In the genomic region with DNA sequence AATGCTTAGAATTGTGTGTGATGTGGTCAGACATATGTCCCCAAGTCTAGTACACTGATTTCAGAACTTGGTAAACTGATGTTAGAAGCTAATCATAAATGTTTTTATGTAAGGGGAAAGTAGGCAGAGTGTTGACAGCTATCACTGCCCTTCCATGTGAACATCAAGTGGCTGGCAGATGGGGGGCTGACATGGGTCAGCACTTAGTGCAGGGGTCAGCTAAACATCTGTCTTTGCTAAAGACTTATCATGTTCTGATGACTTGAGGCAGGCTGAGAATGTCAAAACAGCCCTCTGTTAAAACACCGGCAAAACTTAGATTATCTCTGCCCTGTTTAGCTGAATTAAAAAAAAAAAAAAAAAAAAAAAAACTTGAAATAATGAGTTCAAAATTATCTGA, we compare ENCODE assay signal across 23 mouse cellular contexts.
DNase-seq lines count a peak whose midpoint lies in the region; ATAC-seq and TF ChIP-seq lines count a peak whose summit lies in the region.
"Had no signal": no experiment of that assay in that cellular context is flagged by ENCODE, and none has a peak within 500 bp of the region (broad histone marks: within the 10 kb centered on the region; RNA-seq: fewer than 3 reads in every experiment).

No protein-coding gene starts in this region.

- H3K27me3 ChIP-seq in hindbrain, embryonic 10.5 days (ENCODE audit: insufficient read depth, poor library complexity, severe bottlenecking) = no peaks in the 10 kb centered on the region
- H3K27me3 ChIP-seq in hindbrain, postnatal 0 days (ENCODE audit: insufficient read depth, low read length) = no peaks in the 10 kb centered on the region
- no peaks in the 10 kb centered on the region for H3K27me3 ChIP-seq in lung, embryonic 15.5 days
- no peaks in the 10 kb centered on the region for H3K27me3 ChIP-seq in lung, postnatal 0 days (replicated peaks; ENCODE audit: insufficient read depth, low read length)
- no peaks in the 10 kb centered on the region for H3K27me3 ChIP-seq in embryonic facial prominence, embryonic 11.5 days (ENCODE audit: control insufficient read depth, insufficient read depth, low read length)
- H3K27me3 ChIP-seq: forebrain, embryonic 15.5 days; heart, embryonic 15.5 days had no signal

- no peak overlapping the region for H3K27ac ChIP-seq in hindbrain, embryonic 10.5 days
- H3K27ac ChIP-seq in hindbrain, postnatal 0 days = no peak overlapping the region
- H3K27ac ChIP-seq in lung, embryonic 15.5 days = no peak overlapping the region
- H3K27ac ChIP-seq in lung, postnatal 0 days (ENCODE audit: low read length) = no peak overlapping the region
- H3K27ac ChIP-seq in embryonic facial prominence, embryonic 11.5 days (replicated peaks; ENCODE audit: low read depth, low read length) = no peak overlapping the region
- H3K27ac ChIP-seq: forebrain, embryonic 15.5 days; heart, adult 2 months; heart, embryonic 15.5 days had no signal

- H3K9me3 ChIP-seq in hindbrain, embryonic 10.5 days = no peaks in the 10 kb centered on the region
- no peaks in the 10 kb centered on the region for H3K9me3 ChIP-seq in hindbrain, postnatal 0 days (ENCODE audit: low read length)
- no peaks in the 10 kb centered on the region for H3K9me3 ChIP-seq in lung, embryonic 15.5 days
- H3K9me3 ChIP-seq in lung, postnatal 0 days (ENCODE audit: low read length) = no peaks in the 10 kb centered on the region
- no peaks in the 10 kb centered on the region for H3K9me3 ChIP-seq in embryonic facial prominence, embryonic 11.5 days (replicated peaks; ENCODE audit: control insufficient read depth, low read length)
- H3K9me3 ChIP-seq: forebrain, embryonic 15.5 days; heart, embryonic 15.5 days had no signal

- TF ChIP-seq EP300 in lung, postnatal 0 days (IDR thresholded peaks at IDR 0.05) = no peak

- TF ChIP-seq CTCF in hindbrain, postnatal 0 days (IDR thresholded peaks at IDR 0.05; ENCODE audit: low read depth) = no peak
- TF ChIP-seq CTCF in lung, postnatal 0 days (IDR thresholded peaks at IDR 0.05) = no peak

- peak; percentile 41 for DNase-seq in hindbrain, embryonic 10.5 days (ENCODE audit: low spot score)
- no peak for DNase-seq in hindbrain, postnatal 0 days (ENCODE audit: low spot score)
- DNase-seq in lung, postnatal 0 days (ENCODE audit: low spot score) = no peak
- DNase-seq in embryo, embryonic 11 days = peak; percentile 50
- peak; percentile 25 for DNase-seq in embryonic facial prominence, embryonic 11.5 days (ENCODE audit: low spot score)
- no peak for DNase-seq in gastrocnemius, adult 8-10 months (ENCODE audit: low spot score in 2 of 2)
- DNase-seq: adrenal gland, adult 8-10 months; adrenal gland, postnatal 36 days; B cell, adult 2 months; cerebellum, adult 11 months; cerebellum, adult 8-10 months; cerebellum, postnatal 14 days; gastrocnemius, postnatal 14 days; heart, adult 2 months; heart, postnatal 14 days had no signal

- no peak overlapping the region for H3K4me3 ChIP-seq in hindbrain, embryonic 10.5 days
- H3K4me3 ChIP-seq in hindbrain, postnatal 0 days (ENCODE audit: low read length) = no peak overlapping the region
- no peak overlapping the region for H3K4me3 ChIP-seq in lung, embryonic 15.5 days
- no peak overlapping the region for H3K4me3 ChIP-seq in lung, postnatal 0 days (ENCODE audit: low read depth, low read length)
- no peak overlapping the region for H3K4me3 ChIP-seq in embryonic facial prominence, embryonic 11.5 days (ENCODE audit: low read depth, low read length)
- H3K4me3 ChIP-seq: forebrain, embryonic 15.5 days; heart, adult 2 months; heart, embryonic 15.5 days had no signal

- WGBS in hindbrain, embryonic 10.5 days = 39% methylated on average over 1 of the region's 1 CpGs
- WGBS in hindbrain, postnatal 0 days = 55% methylated on average over 1 of the region's 1 CpGs
- 33% methylated on average over 1 of the region's 1 CpGs for WGBS in lung, embryonic 15.5 days
- WGBS in lung, postnatal 0 days = 50% methylated on average over 1 of the region's 1 CpGs
- WGBS in embryonic facial prominence, embryonic 11.5 days = 20% methylated on average over 1 of the region's 1 CpGs

- H3K36me3 ChIP-seq in hindbrain, embryonic 10.5 days = no peaks in the 10 kb centered on the region
- H3K36me3 ChIP-seq in hindbrain, postnatal 0 days (ENCODE audit: insufficient read depth, low read length) = no peaks in the 10 kb centered on the region
- no peaks in the 10 kb centered on the region for H3K36me3 ChIP-seq in lung, embryonic 15.5 days
- H3K36me3 ChIP-seq in lung, postnatal 0 days (ENCODE audit: insufficient read depth, low read length) = no peaks in the 10 kb centered on the region
- H3K36me3 ChIP-seq in embryonic facial prominence, embryonic 11.5 days (replicated peaks; ENCODE audit: control insufficient read depth, insufficient read depth, low read depth, low read length) = no peaks in the 10 kb centered on the region
- H3K36me3 ChIP-seq: forebrain, embryonic 15.5 days; G1E; heart, embryonic 15.5 days had no signal

- no peaks in the 10 kb centered on the region for H3K4me1 ChIP-seq in hindbrain, embryonic 10.5 days (replicated peaks)
- H3K4me1 ChIP-seq in hindbrain, postnatal 0 days (ENCODE audit: insufficient read depth, low read length) = no peaks in the 10 kb centered on the region
- no peaks in the 10 kb centered on the region for H3K4me1 ChIP-seq in lung, embryonic 15.5 days
- no peaks in the 10 kb centered on the region for H3K4me1 ChIP-seq in lung, postnatal 0 days (ENCODE audit: insufficient read depth, low read depth, low read length)
- no peaks in the 10 kb centered on the region for H3K4me1 ChIP-seq in embryonic facial prominence, embryonic 11.5 days (ENCODE audit: control insufficient read depth, insufficient read depth, low read length)
- H3K4me1 ChIP-seq: forebrain, embryonic 15.5 days; heart, embryonic 15.5 days had no signal

- no peak overlapping the region for H3K9ac ChIP-seq in hindbrain, postnatal 0 days (replicated peaks; ENCODE audit: low read length)
- H3K9ac ChIP-seq in lung, embryonic 15.5 days = no peak overlapping the region
- no peak overlapping the region for H3K9ac ChIP-seq in lung, postnatal 0 days (replicated peaks; ENCODE audit: low read depth)
- H3K9ac ChIP-seq in embryonic facial prominence, embryonic 11.5 days (replicated peaks; ENCODE audit: low read length) = no peak overlapping the region
- H3K9ac ChIP-seq: forebrain, embryonic 15.5 days; heart, embryonic 15.5 days had no signal

- ATAC-seq in hindbrain, postnatal 0 days = no peak
- peak; percentile 27; the same call in 1 of the 2 replicates for ATAC-seq in lung, embryonic 15.5 days (ENCODE audit: borderline replicate concordance, extremely low read depth, low FRiP score, low TSS enrichment)
- ATAC-seq in lung, postnatal 0 days = no peak
- ATAC-seq in embryonic facial prominence, embryonic 11.5 days (replicated peaks; ENCODE audit: insufficient number of reproducible peaks, low FRiP score, low TSS enrichment, low read depth) = no peak
- no peak for ATAC-seq in megakaryocyte progenitor cell, adult 5-6 weeks (replicated peaks; ENCODE audit: poor library complexity)
- ATAC-seq: CD4-positive, CD25-positive, alpha-beta regulatory T cell, adult 4 months; forebrain, embryonic 15.5 days; hindbrain, embryonic 16.5 days had no signal

- H3K4me2 ChIP-seq in hindbrain, postnatal 0 days (ENCODE audit: low read depth, low read length) = no peak overlapping the region
- no peak overlapping the region for H3K4me2 ChIP-seq in lung, embryonic 15.5 days
- H3K4me2 ChIP-seq in lung, postnatal 0 days (replicated peaks; ENCODE audit: low read depth, low read length) = no peak overlapping the region
- no peak overlapping the region for H3K4me2 ChIP-seq in embryonic facial prominence, embryonic 11.5 days (ENCODE audit: low read depth, low read length)
- H3K4me2 ChIP-seq: forebrain, embryonic 15.5 days; heart, embryonic 11.5 days; heart, embryonic 15.5 days had no signal

Comparison
In these comparisons a context has a peak if more than half of its experiments do, and no peak if none do; other contexts are left out.
1. DNase-seq: peak in hindbrain, embryonic 10.5 days (single experiment), embryo, embryonic 11 days (single experiment) and embryonic facial prominence, embryonic 11.5 days (single experiment); none in hindbrain, postnatal 0 days (single experiment), lung, postnatal 0 days (single experiment) and gastrocnemius, adult 8-10 months (0 of 2).